Mouse (Mus musculus) CH12.LX (cell line): ENCODE data around the gene Slc22a2. TPM values are rescaled to one million over a fixed set of nuclear protein-coding genes. Genes with fewer than 3 reads are reported as not detected.
"Not testable (repeated sequence)": the region's sequence is repeated elsewhere in the genome, so short reads cannot be mapped to it uniquely, and the experiment has no call there.

Source experiments
- DNase-seq: peaks from one replicate; pipeline ENCODE4 v3.0.0-alpha.2; 2013; ENCODE audit errors: extremely low read depth
- H3K27ac ChIP-seq: 2 replicates; pipeline ENCODE4 v1.5.1; 2012; ENCODE audit warnings: low read depth, mild to moderate bottlenecking, control low read depth, moderate library complexity; ENCODE audit not compliant: insufficient read depth
- H3K27me3 ChIP-seq: replicated peaks from 2 replicates; pipeline ENCODE3; 2012; ENCODE audit warnings: inconsistent platforms
- H3K36me3 ChIP-seq, 2 experiments: replicated peaks in 1 of 2; 2 replicates each; pipeline versions ENCODE3 to v1.6.1; 2012; ENCODE audit warnings: inconsistent platforms in 1 of 2, low read length in 1 of 2, mild to moderate bottlenecking in 1 of 2, mixed read lengths in 1 of 2, moderate library complexity in 1 of 2; ENCODE audit not compliant: control insufficient read depth in 1 of 2, insufficient read depth in 1 of 2
- H3K4me1 ChIP-seq, 2 experiments: 2 replicates each; pipeline ENCODE4 v1.6.1; 2012; ENCODE audit warnings: inconsistent platforms in 1 of 2, moderate library complexity in 1 of 2; ENCODE audit not compliant: insufficient read depth in 2 of 2, control insufficient read depth in 1 of 2
- H3K4me2 ChIP-seq: 2 replicates; pipeline ENCODE4 v1.6.1; 2012; ENCODE audit warnings: low read depth, mild to moderate bottlenecking, control low read depth; ENCODE audit not compliant: poor library complexity, insufficient read depth, severe bottlenecking
- H3K4me3 ChIP-seq, 3 experiments: fragments of 150-350 bp in 1 of 3; sonication (generic) in 1 of 3; replicated peaks in 1 of 3; 2 replicates each; pipeline versions ENCODE3 to v1.5.1; 2011 to 2012; ENCODE audit warnings: low read depth in 2 of 3, low read length in 2 of 3, mild to moderate bottlenecking in 2 of 3, moderate library complexity in 2 of 3, control low read depth in 1 of 3, improper control_type of control experiment in 1 of 3, inconsistent platforms in 1 of 3, mixed read lengths in 1 of 3; ENCODE audit not compliant: poor library complexity in 1 of 3
- H3K79me2 ChIP-seq: replicated peaks from 2 replicates; pipeline ENCODE4 v1.6.1; 2012; ENCODE audit warnings: mild to moderate bottlenecking, moderate library complexity; ENCODE audit not compliant: control insufficient read depth, poor library complexity, insufficient read depth, severe bottlenecking; ENCODE audit errors: extremely low read depth
- H3K9ac ChIP-seq: 2 replicates; pipeline ENCODE4 v1.6.1; 2012; ENCODE audit warnings: low read depth, mild to moderate bottlenecking, control low read depth, moderate library complexity; ENCODE audit not compliant: insufficient read depth
- H3K9me3 ChIP-seq: replicated peaks from 2 replicates; pipeline ENCODE3; 2012; ENCODE audit warnings: low read length, inconsistent platforms, mixed read lengths
- CHD1 ChIP-seq: IDR thresholded peaks from 2 replicates; pipeline ENCODE4 v1.6.1; 2012; ENCODE audit warnings: low read depth, low read length, improper control_type of control experiment, inconsistent platforms
- EP300 ChIP-seq: IDR thresholded peaks from 2 replicates; pipeline ENCODE4 v1.6.1; 2011; ENCODE audit warnings: low read length, improper control_type of control experiment
- JUND ChIP-seq: conservative IDR thresholded peaks from 2 replicates; pipeline ENCODE4 v1.6.1; 2011; ENCODE audit warnings: low read depth, low read length, improper control_type of control experiment
- KAT2A ChIP-seq: IDR thresholded peaks from 2 replicates; pipeline ENCODE4 v1.6.1; 2012; ENCODE audit warnings: low read length, improper control_type of control experiment, inconsistent platforms; ENCODE audit not compliant: insufficient replicate concordance
- MEF2A ChIP-seq: IDR thresholded peaks from 2 replicates; pipeline ENCODE4 v1.6.1; 2014; ENCODE audit warnings: low read depth, mild to moderate bottlenecking, inconsistent platforms, low read length, improper control_type of control experiment, borderline replicate concordance
- MXI1 ChIP-seq: IDR thresholded peaks from 2 replicates; pipeline ENCODE4 v1.6.1; 2011; ENCODE audit warnings: mild to moderate bottlenecking, low read depth, low read length, improper control_type of control experiment
- POLR2AphosphoS2 ChIP-seq: IDR thresholded peaks from 2 replicates; pipeline ENCODE4 v1.6.1; 2011; ENCODE audit warnings: low read depth, low read length, improper control_type of control experiment
- RCOR1 ChIP-seq: conservative IDR thresholded peaks from 2 replicates; pipeline ENCODE4 v1.6.1; 2012; ENCODE audit warnings: low read depth, mild to moderate bottlenecking, inconsistent platforms, low read length, improper control_type of control experiment
- TCF12 ChIP-seq: IDR thresholded peaks from 2 replicates; pipeline ENCODE4 v1.6.1; 2014; ENCODE audit warnings: low read depth, mild to moderate bottlenecking, inconsistent platforms, low read length, improper control_type of control experiment
- UBTF ChIP-seq: IDR thresholded peaks from 2 replicates; pipeline ENCODE4 v1.6.1; 2012; ENCODE audit warnings: low read depth, mild to moderate bottlenecking, inconsistent platforms, low read length, improper control_type of control experiment, moderate library complexity
- USF1 ChIP-seq: IDR thresholded peaks from 2 replicates; pipeline ENCODE4 v1.6.1; 2014; ENCODE audit warnings: low read depth, mild to moderate bottlenecking, inconsistent platforms, low read length, improper control_type of control experiment
- ZNF384 ChIP-seq: IDR thresholded peaks from 2 replicates; pipeline ENCODE4 v1.6.1; 2012; ENCODE audit warnings: low read depth, low read length, improper control_type of control experiment, inconsistent platforms
- dilution Hi-C: fragments of 300-500 bp; cut with MboI; formaldehyde crosslinking; loops from 2 replicates; pipeline ENCODE4 v1.14.3; 2020; ENCODE audit warnings: low sequenced_read_pairs; ENCODE audit not compliant: extremely low pct_unique_long_range_greater_than_20kb, extremely low pct_ligation_motif_present
- in situ Hi-C: fragments of 300-500 bp; cut with MboI; formaldehyde crosslinking; loops from 3 replicates; pipeline ENCODE4 v1.14.3; 2019; ENCODE audit warnings: low sequenced_read_pairs, low pct_ligation_motif_present, low pct_unique_long_range_greater_than_20kb, mixed read lengths
- polyA plus RNA-seq: library from polyadenylated mRNA; unstranded; fragments of >175 nt; gene quantifications from 2 replicates; pipeline ENCODE4 v1.2.1, GENCODE M21; 2012; ENCODE audit warnings: low read depth; ENCODE audit not compliant: insufficient read length
- total RNA-seq, 2 experiments: library from RNA; depleted of rRNA; stranded (reverse); fragments of 300-350 nt in 1 of 2; fragments of >200 nt in 1 of 2; gene quantifications; 2 replicates each; pipeline ENCODE4 v1.2.3; 2012 to 2014

Gene Slc22a2
- total and polyA plus RNA-seq, 3 experiments: not detected

- H3K36me3 ChIP-seq: no peaks in the 10 kb centered on the region
- no peak overlapping the region for H3K4me2 ChIP-seq
- no peak overlapping the region for H3K27ac ChIP-seq
- no peak overlapping the region for H3K9ac ChIP-seq
- in situ Hi-C loops (loop anchor here (25.0 kb wide), 1 partner anchor 112 kb away; no protein-coding TSS in a partner anchor), dilution Hi-C loops (no loop called here)
- H3K4me1 ChIP-seq: no peaks in the 10 kb centered on the region
- DNase-seq: no peak
- no peaks in the 10 kb centered on the region for H3K9me3 ChIP-seq
- no peaks in the 10 kb centered on the region for H3K27me3 ChIP-seq
- H3K79me2 ChIP-seq: no peaks in the 10 kb centered on the region
- no peak for TF ChIP-seq RCOR1
- TF ChIP-seq MXI1: no peak
- no peak for TF ChIP-seq EP300
- TF ChIP-seq UBTF: no peak
- TF ChIP-seq TCF12: no peak
- TF ChIP-seq KAT2A: no peak
- TF ChIP-seq CHD1: no peak
- no peak for TF ChIP-seq USF1
- TF ChIP-seq MEF2A: no peak
- TF ChIP-seq ZNF384: no peak
- H3K4me3 ChIP-seq: no peak overlapping the region
These were observed 89.9 kb downstream of the Slc22a2 start for GRCm38 (mm10) chr17:12673871-12674270.

GRCm38 (mm10) chr17:12674980-12675379 is 91.0 kb downstream of the Slc22a2 start:
- H3K27me3 ChIP-seq, H3K9ac ChIP-seq, H3K27ac ChIP-seq, DNase-seq, H3K36me3 ChIP-seq, H3K4me2 ChIP-seq, dilution Hi-C loops, H3K9me3 ChIP-seq, H3K79me2 ChIP-seq, H3K4me1 ChIP-seq, H3K4me3 ChIP-seq: not testable (repeated sequence)
- in situ Hi-C loops: loop anchor here (25.0 kb wide), 1 partner anchor 113 kb away; no protein-coding TSS in a partner anchor

- TF ChIP-seq POLR2AphosphoS2: no peak
- TF ChIP-seq JUND: no peak
- TF ChIP-seq, all 38 proteins: peak for 0
- no peak within 1 kb of the TSS for H3K27ac ChIP-seq
- no peak for DNase-seq
- no peaks in the 10 kb centered on the region for H3K4me1 ChIP-seq
- no peak within 1 kb of the TSS for H3K4me2 ChIP-seq
- H3K9ac ChIP-seq: no peak within 1 kb of the TSS
- H3K36me3 ChIP-seq: peaks cover 0 to 8% of the 10 kb centered on the region in 2 experiments
- no peaks in the 10 kb centered on the region for H3K27me3 ChIP-seq
- dilution Hi-C loops (no loop called here), in situ Hi-C loops (no loop called here)
- H3K79me2 ChIP-seq: no peaks in the 10 kb centered on the region
- no peak within 1 kb of the TSS for H3K4me3 ChIP-seq
- peaks cover 10% of the 10 kb centered on the region for H3K9me3 ChIP-seq
These were observed 91.7 kb downstream of the Slc22a2 start, which contains the start of gene Slc22a1 for GRCm38 (mm10) chr17:12675646-12676045. Slc22a1 (minus strand) TSS chr17:12675829.
